Mouse (Mus musculus) NIH3T3 (cell line): ENCODE measurements around the gene Gm4869.

ENCODE experiments used
- DNase-seq: peaks from one replicate; pipeline ENCODE4 v3.0.0-alpha.2; 2012; ENCODE audit warnings: low read depth

Gm4869 gene

GRCm38 (mm10) chr5:140521196-140521595 is 75.8 kb downstream of the Gm4869 start:
- peak; percentile 50 for DNase-seq

DNA sequence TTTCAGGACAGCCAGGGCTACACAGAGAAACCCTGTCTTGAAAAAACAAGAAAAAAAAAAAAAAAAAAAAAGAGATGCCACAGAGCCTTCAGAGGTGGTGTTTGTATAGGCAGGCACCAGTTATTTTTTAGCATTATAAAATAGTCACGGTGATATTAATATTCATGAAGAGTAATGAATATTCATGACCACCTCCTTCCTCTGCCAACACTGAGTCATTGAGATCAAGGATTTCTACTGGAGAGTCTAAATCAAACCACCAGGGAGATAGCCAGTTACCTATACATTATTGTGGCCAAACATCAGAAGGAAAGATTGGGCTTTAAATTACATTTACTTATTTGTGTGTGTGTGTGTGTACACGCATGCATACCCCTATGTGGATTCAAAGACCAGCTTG is 81.3 kb downstream of the Gm4869 start:
- DNase-seq: no peak

- no peak for DNase-seq
Measured at GRCm38 (mm10) chr5:140538111-140538683, 92.8 kb downstream of the Gm4869 start.

GRCm38 (mm10) chr5:140540106-140540505 is 94.7 kb downstream of the Gm4869 start:
- peak; percentile 87 for DNase-seq

GRCm38 (mm10) chr5:140542811-140543575 is 97.5 kb downstream of the Gm4869 start:
- no peak for DNase-seq
